Mouse (Mus musculus) liver, embryonic 12.5 days (tissue): Measurements from ENCODE around the gene Slc6a21. TPM values are rescaled to one million over a fixed set of nuclear protein-coding genes. Genes with fewer than 3 reads are reported as not detected.

Experiments
- ATAC-seq: fragments of 200-750 bp; cut with Nextera tagmentation; 2 replicates; pipeline ENCODE4 v1.8.0; 2017; ENCODE audit warnings: moderate number of reproducible peaks, mild to moderate bottlenecking, moderate library complexity
- H3K27ac ChIP-seq: fragments of 300-500 bp; sonication (generic); 2 replicates; pipeline ENCODE4 v1.5.1; 2016; ENCODE audit warnings: mild to moderate bottlenecking
- H3K27me3 ChIP-seq: fragments of 300-500 bp; sonication (generic); replicated peaks from 2 replicates; pipeline ENCODE4 v1.6.1; 2016; ENCODE audit warnings: mild to moderate bottlenecking, moderate library complexity
- H3K36me3 ChIP-seq: fragments of 300-500 bp; sonication (generic); 2 replicates; pipeline ENCODE4 v1.6.1; 2016; ENCODE audit warnings: mild to moderate bottlenecking, moderate library complexity
- H3K4me1 ChIP-seq: fragments of 300-500 bp; sonication (generic); 2 replicates; pipeline ENCODE4 v1.6.1; 2016
- H3K4me2 ChIP-seq: fragments of 300-500 bp; sonication (generic); 2 replicates; pipeline ENCODE4 v1.6.1; 2016; ENCODE audit warnings: mild to moderate bottlenecking, moderate library complexity
- H3K4me3 ChIP-seq: fragments of 300-500 bp; sonication (generic); 2 replicates; pipeline ENCODE4 v1.5.1; 2016; ENCODE audit warnings: mild to moderate bottlenecking, moderate library complexity
- H3K9ac ChIP-seq: fragments of 300-500 bp; sonication (generic); 2 replicates; pipeline ENCODE4 v1.6.1; 2016; ENCODE audit warnings: mild to moderate bottlenecking, moderate library complexity
- H3K9me3 ChIP-seq: fragments of 300-500 bp; sonication (generic); replicated peaks from 2 replicates; pipeline ENCODE4 v1.6.1; 2016; ENCODE audit warnings: mild to moderate bottlenecking, moderate library complexity
- whole genome bisulfite sequencing: fragments of 180-500 bp; shearing (Covaris S2); methylation state at CpG from one replicate; pipeline ENCODE4 v1.1.7; 2016; ENCODE audit not compliant: insufficient replicate concordance; 5-methylcytosine and 5-hydroxymethylcytosine counted together
- polyA plus RNA-seq: library from polyadenylated mRNA; unstranded; fragments of >200 nt; fragmentation: Nextera tagmentation; extraction: Ambion mirVana; gene quantifications from 2 replicates; pipeline ENCODE4 v1.2.1, GENCODE M21; 2016

The Slc6a21 gene
- polyA plus RNA-seq, 1 experiment from 2014 or later = not detected

DNA sequence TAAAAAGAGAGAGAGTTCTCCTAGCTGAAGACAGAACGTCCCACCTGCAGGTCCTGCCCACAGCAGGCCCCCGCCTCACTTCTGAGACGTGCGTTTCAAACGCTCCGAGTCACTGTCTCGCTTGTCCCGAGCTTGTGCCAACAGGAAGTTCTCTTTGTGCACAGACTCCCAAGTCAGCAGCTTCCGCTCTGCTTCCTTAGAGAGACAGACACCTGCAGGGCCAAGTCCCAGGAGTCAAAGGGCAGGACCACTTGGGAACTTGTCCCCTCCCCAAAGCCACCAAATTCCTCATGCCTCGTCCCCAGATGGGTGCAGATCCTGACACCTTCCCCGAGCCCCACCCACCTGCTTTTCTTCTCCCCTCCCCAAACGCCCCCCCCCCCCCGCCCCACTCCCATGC lies 27.6 kb downstream of the Slc6a21 start:
- H3K27ac ChIP-seq = no peak overlapping the region
- peak overlapping the region; percentile 43 for H3K4me2 ChIP-seq
- H3K4me3 ChIP-seq = 0 out of 2 replicates have a peak overlapping the region, but pooled peaks have one; percentile 10
- H3K9me3 ChIP-seq = no peaks in the 10 kb centered on the region
- no peak for ATAC-seq
- H3K27me3 ChIP-seq = peaks cover 19% of the 10 kb centered on the region; the same call in 1 of the 2 replicates
- no peak overlapping the region for H3K9ac ChIP-seq
- WGBS = 18% methylated on average over 12 of the region's 13 CpGs
- peaks cover 18% of the 10 kb centered on the region for H3K4me1 ChIP-seq
- no peaks in the 10 kb centered on the region for H3K36me3 ChIP-seq

DNA sequence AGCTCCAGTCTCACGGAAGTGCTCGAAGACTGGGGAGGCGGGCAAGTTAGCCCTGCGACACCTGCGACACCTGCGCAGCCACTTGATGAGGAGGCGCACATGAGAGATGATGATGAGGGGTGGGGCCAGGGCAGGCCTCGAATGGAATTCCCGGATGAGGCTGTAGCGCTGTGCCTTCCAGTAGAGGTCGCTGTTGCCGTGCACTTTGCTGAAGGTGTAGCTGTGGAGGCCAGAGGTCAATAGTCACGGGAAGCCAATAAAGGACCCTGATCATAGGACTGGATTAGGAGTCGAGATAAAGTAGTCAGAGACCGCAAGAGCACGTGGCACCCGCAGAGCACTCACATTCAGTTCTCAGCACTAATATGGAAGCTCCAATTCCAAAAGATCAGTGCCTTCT lies 28.0 kb downstream of the Slc6a21 start:
- ATAC-seq = peak; percentile 58
- Histone ChIP-seq H3K36me3 (no peaks in the 10 kb centered on the region), H3K27ac (no peak overlapping the region), H3K27me3 (peaks cover 22% of the 10 kb centered on the region), H3K4me3 (0 out of 2 replicates have a peak overlapping the region, but pooled peaks have one; percentile 10), H3K4me1 (peaks cover 18% of the 10 kb centered on the region), H3K4me2 (peak overlapping the region; percentile 43), H3K9me3 (no peaks in the 10 kb centered on the region), H3K9ac (no peak overlapping the region)
- WGBS = 3% methylated on average over 17 of the region's 17 CpGs

DNA sequence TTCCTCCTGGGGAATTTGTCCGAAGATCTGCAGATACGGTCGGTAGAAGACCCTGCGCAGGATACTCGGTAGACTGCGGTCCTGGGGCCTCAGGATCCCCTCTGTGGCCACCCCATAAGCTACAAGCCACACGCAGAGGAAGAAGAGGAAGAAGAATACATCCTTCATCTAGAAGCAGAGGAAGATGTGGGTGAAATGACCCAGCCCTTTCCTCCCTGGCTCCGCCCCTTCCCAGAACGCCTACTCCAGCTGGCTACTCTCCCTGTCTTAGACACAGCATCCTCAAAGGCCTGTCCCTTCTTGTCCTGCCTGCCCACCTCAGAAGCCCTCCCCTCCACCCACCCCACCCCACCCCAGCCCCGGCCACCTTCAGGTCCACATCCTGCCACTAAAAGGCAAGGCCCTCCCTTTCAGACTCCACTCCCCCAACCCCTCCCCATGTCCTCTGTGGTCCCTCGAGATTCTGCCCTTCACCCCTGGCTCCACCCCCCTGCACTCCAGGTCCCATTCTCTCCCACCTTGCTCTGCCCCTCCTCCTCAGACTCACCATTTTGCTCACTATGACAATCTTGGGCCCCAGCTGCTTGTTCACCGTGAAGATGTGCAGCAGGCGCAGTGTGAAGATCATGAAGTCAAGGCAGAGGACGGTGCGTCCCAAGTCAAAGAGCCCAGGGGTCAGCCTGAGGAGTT lies 31.4 kb downstream of the Slc6a21 start:
- WGBS = 32% methylated on average over 15 of the region's 15 CpGs
- no peak overlapping the region for H3K4me3 ChIP-seq
- ATAC-seq = no peak
- H3K27ac ChIP-seq = no peak overlapping the region
- peaks cover 12% of the 10 kb centered on the region for H3K27me3 ChIP-seq
- H3K4me2 ChIP-seq = no peak overlapping the region
- H3K4me1 ChIP-seq = peaks cover 21% of the 10 kb centered on the region
- H3K36me3 ChIP-seq = no peaks in the 10 kb centered on the region
- no peak overlapping the region for H3K9ac ChIP-seq
- H3K9me3 ChIP-seq = no peaks in the 10 kb centered on the region

DNA sequence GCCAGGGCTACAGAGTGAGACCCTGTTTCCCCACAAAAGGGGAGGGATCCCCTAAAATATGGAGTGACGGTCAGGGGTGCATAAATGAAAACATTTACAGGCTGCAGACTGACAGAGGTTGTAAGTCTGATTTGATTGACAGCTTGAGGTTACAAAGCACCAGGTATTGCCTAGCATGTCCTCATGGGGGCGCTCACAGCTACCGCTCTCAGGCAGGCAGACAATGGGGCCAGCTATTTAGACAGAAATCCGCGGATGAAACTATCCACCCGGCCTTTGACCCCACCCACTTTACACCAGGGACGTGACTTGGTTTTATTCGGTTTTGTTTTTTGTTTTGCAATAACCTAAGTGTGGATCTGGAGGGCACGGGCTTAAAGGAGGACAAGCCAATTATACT lies 32.1 kb downstream of the Slc6a21 start:
- no peak for ATAC-seq
- 15% methylated on average over 9 of the region's 9 CpGs for WGBS
- Histone ChIP-seq H3K9ac (no peak overlapping the region), H3K27me3 (peaks cover 10% of the 10 kb centered on the region), H3K27ac (no peak overlapping the region), H3K4me2 (no peak overlapping the region), H3K9me3 (no peaks in the 10 kb centered on the region), H3K36me3 (no peaks in the 10 kb centered on the region), H3K4me3 (no peak overlapping the region), H3K4me1 (peaks cover 21% of the 10 kb centered on the region)

DNA sequence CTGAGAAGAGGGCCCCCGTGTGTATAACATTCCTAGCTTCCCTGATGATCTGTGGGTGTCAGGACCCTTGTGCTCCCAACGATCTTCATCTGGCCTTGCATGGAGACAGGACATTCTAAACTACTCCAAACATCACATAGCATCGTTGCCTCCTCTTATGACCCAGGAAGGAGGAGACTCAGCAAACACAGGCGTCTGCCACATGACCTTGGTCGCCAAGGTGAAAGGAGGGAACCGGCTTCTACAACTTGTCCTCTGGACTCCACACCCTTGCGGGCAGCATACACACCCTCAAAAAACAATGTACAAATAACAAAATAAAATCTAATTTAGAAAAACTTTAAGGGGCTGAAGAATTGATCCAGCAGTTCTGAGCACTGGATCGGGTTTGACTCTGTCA lies 34.7 kb downstream of the Slc6a21 start:
- H3K36me3 ChIP-seq = no peaks in the 10 kb centered on the region
- ATAC-seq = no peak
- H3K9ac ChIP-seq = no peak overlapping the region
- H3K9me3 ChIP-seq = no peaks in the 10 kb centered on the region
- WGBS = 52% methylated on average over 8 of the region's 8 CpGs
- peaks cover 10% of the 10 kb centered on the region for H3K27me3 ChIP-seq
- H3K4me3 ChIP-seq = no peak overlapping the region
- peaks cover 9% of the 10 kb centered on the region for H3K4me1 ChIP-seq
- no peak overlapping the region for H3K4me2 ChIP-seq
- H3K27ac ChIP-seq = no peak overlapping the region

DNA sequence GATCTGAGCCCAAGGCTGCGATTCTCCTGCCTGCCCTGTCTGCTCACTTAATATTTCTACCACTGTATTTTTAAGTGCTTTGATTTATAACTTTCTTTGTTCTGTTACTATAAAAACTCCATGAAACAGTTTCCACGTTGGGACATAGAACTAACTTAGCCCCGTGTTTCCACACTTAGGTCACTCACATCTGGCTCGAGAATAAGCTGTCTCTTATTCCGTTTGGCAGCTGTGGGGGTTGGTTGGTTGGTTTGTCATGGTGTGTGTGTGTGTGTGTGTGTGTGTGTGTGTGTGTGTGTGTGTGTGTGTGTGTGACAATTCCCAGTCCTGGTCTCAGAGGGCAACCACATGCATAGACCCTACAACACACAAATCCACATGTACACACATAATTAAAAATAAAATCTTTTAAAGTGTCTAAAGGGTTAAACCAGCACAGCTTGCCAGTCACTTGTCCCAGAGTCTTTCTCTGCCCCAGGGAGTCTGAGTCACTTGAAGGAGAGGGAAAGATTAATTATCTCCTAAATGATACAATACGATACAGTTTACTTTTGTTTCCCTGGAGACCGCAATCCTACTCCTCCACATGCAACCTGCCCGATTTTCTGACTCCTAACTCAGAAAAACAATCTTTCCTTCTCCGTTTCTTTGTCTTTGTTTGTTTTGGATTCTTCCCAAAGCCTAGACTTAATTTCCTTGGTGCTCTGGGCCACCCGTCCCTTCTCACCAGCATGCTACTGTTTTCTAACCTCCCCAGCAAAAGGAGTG lies 35.6 kb downstream of the Slc6a21 start:
- Histone ChIP-seq H3K27ac (no peak overlapping the region), H3K4me1 (peaks cover 9% of the 10 kb centered on the region), H3K9ac (no peak overlapping the region), H3K9me3 (no peaks in the 10 kb centered on the region), H3K4me2 (no peak overlapping the region), H3K36me3 (no peaks in the 10 kb centered on the region), H3K27me3 (peaks cover 10% of the 10 kb centered on the region), H3K4me3 (no peak overlapping the region)
- 47% methylated on average over 10 of the region's 10 CpGs for WGBS
- no peak for ATAC-seq

DNA sequence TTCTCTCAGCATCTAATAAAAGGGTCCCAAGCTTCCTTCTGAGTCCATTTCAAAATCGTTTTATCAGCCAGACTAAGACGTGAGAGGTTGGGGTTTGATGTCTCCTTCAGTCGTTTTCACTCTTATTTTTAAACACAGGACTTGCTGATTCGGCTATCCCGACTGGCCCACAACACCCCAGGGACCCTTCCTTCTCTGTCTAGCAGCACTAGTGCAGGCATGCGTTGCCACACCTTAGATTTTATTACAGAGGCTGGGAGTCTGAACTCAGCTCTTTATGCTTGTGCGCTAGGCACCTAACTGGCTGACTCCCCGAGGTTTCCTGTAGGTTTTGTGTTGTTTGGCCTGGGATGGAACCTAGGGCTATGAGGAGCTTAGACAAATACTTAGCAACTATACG lies 36.2 kb downstream of the Slc6a21 start:
- ATAC-seq = no peak
- H3K4me3 ChIP-seq = no peak overlapping the region
- no peaks in the 10 kb centered on the region for H3K36me3 ChIP-seq
- peaks cover 9% of the 10 kb centered on the region for H3K4me1 ChIP-seq
- H3K9me3 ChIP-seq = no peaks in the 10 kb centered on the region
- H3K9ac ChIP-seq = no peak overlapping the region
- H3K27ac ChIP-seq = no peak overlapping the region
- WGBS = 48% methylated on average over 9 of the region's 9 CpGs
- peaks cover 11% of the 10 kb centered on the region for H3K27me3 ChIP-seq
- no peak overlapping the region for H3K4me2 ChIP-seq

DNA sequence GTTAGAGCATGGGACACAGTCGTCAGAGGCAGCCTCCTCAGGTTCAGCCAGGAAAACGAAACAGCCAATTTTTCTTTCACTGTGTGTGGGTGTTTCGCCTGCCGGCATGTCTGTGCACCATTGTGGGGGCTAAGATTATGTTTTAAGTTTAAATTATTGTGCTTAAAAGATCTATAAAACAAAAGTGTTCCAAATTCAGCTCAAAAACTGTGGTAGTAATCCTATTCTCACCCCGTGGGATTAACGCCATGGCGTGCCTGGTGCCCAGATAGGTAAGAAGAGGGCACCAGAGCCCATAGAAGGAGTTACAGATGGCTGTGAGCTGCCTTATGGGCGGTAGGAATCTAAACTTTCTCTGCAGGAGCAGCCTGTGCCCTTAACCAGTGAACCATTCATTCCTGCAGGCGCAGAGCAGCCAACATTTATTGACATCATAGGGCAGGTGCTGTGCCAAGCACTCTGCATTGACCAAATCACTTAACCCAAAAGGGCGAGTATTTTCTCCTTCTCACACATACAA lies 37.9 kb downstream of the Slc6a21 start:
- no peak overlapping the region for H3K4me2 ChIP-seq
- WGBS = 72% methylated on average over 10 of the region's 10 CpGs
- ATAC-seq = no peak

DNA sequence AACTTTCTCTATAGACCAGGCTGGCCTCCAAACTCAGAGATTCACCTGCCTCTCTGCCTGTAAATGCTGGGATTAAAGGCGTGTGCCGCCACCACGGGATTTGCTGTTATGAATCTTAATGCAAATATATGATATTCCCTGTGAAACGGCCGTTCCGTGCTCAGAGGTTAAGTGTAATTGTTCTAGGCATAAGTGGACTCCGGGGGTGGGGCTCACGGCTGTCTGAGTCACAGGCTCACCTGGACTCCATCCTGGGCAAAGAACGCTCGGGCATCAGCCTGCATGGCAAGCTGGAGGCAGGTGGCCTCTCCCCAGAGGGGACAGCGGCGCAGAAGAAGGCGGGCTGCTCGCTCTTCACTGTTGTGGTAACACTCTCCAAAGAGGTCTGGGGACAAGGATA lies 39.2 kb downstream of the Slc6a21 start:
- H3K9me3 ChIP-seq = no peaks in the 10 kb centered on the region
- H3K9ac ChIP-seq = no peak overlapping the region
- no peak overlapping the region for H3K4me3 ChIP-seq
- H3K36me3 ChIP-seq = no peaks in the 10 kb centered on the region
- ATAC-seq = no peak
- no peak overlapping the region for H3K27ac ChIP-seq
- no peak overlapping the region for H3K4me2 ChIP-seq
- peaks cover 9% of the 10 kb centered on the region; the same call in 1 of the 2 replicates for H3K27me3 ChIP-seq
- peaks cover 3% of the 10 kb centered on the region; the same call in 1 of the 2 replicates for H3K4me1 ChIP-seq
- WGBS = 81% methylated on average over 14 of the region's 14 CpGs

More for the DNA sequence above, 37.9 kb downstream of the Slc6a21 start:
- Histone ChIP-seq H3K4me1 (peaks cover 3% of the 10 kb centered on the region; the same call in 1 of the 2 replicates), H3K4me3 (no peak overlapping the region), H3K27me3 (peaks cover 13% of the 10 kb centered on the region; the same call in 1 of the 2 replicates), H3K27ac (no peak overlapping the region), H3K9ac (no peak overlapping the region), H3K9me3 (no peaks in the 10 kb centered on the region), H3K36me3 (no peaks in the 10 kb centered on the region)

DNA sequence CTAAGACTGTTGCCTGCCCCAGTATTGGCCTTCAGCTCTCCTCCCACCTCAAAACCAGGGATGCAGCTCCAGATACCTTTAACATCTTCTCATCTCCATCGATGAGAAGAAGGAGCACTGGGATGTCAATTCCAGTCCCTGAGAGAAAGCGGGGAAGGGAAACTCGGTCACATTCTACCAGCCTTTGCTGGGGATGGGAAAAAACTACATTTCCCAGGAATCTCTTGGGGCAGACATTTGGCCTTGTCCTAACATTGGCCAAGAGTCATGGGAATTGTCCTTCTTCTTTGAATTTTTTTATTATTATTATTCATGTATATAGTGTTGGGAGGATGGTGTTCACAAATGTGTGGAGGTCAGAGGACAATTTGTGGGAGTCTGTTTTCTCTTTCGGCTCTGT lies 44.9 kb downstream of the Slc6a21 start:
- no peak overlapping the region for H3K4me2 ChIP-seq
- no peak overlapping the region for H3K27ac ChIP-seq
- WGBS = 78% methylated on average over 4 of the region's 4 CpGs
- H3K4me3 ChIP-seq = no peak overlapping the region
- H3K9ac ChIP-seq = no peak overlapping the region
- no peaks in the 10 kb centered on the region for H3K36me3 ChIP-seq
- 0 out of 2 replicates have a peak, but pooled peaks cover 4% of the 10 kb centered on the region for H3K9me3 ChIP-seq
- H3K27me3 ChIP-seq = peaks cover 9% of the 10 kb centered on the region; the same call in 1 of the 2 replicates
- H3K4me1 ChIP-seq = no peaks in the 10 kb centered on the region
- no peak for ATAC-seq

DNA sequence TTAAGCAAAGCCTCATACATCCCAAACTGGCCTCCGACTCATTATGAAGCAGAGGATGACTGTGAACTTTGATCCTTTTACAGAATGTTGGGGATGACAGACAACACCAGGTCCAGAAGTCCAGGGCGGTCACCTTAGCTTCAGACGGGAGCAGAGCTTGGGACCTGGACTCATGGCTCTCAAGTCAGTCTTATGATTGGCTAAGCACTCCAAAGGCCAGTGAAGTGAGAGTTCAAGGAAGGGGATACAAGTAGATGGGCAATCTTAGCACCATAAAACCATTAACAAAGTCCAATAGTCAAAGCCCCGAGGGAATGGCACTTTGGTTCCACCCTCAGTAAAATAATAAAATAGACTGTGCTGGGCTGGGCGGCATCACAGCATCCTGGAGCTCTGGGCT lies 45.8 kb downstream of the Slc6a21 start:
- Histone ChIP-seq H3K4me1 (no peaks in the 10 kb centered on the region), H3K9me3 (0 out of 2 replicates have a peak, but pooled peaks cover 4% of the 10 kb centered on the region), H3K27ac (no peak overlapping the region), H3K4me2 (no peak overlapping the region), H3K9ac (no peak overlapping the region), H3K36me3 (no peaks in the 10 kb centered on the region), H3K4me3 (no peak overlapping the region), H3K27me3 (peaks cover 15% of the 10 kb centered on the region)
- WGBS = 74% methylated on average over 5 of the region's 5 CpGs
- no peak for ATAC-seq

DNA sequence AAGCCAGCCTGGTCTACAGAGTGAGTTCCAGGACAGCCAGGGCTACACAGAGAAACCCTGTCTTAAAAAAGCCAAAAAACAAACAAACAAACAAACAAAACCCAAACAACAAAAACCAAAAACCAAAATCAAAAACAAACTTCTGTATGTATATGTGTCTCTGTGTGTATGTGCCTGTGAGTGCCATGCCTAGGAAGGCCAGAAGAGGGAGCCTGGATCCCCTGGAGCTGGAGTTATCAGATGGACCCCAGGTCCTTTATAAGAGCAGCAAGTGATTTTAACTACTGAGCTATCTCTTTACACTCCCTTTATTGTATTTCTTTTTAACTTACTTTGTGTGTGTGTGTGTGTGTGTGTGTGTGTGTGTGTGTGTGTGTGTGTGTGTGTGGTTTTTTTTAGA lies 48.5 kb downstream of the Slc6a21 start:
- Histone ChIP-seq H3K27ac (no peak overlapping the region), H3K36me3 (no peaks in the 10 kb centered on the region), H3K4me2 (no peak overlapping the region), H3K9ac (no peak overlapping the region), H3K4me3 (no peak overlapping the region), H3K27me3 (peaks cover 6% of the 10 kb centered on the region), H3K4me1 (no peaks in the 10 kb centered on the region), H3K9me3 (0 out of 2 replicates have a peak, but pooled peaks cover 4% of the 10 kb centered on the region)
- ATAC-seq = no peak
